Mouse (Mus musculus) layer of hippocampus, postnatal 25 days (tissue): ENCODE results near the gene Bhlhe41. TPM values are rescaled to one million over a fixed set of nuclear protein-coding genes. Genes with fewer than 3 reads are reported as not detected.

Experiments
- DNase-seq, 2 experiments: peaks; one replicate each; pipeline ENCODE4 v3.0.0; 2022; ENCODE audit warnings: mixed read lengths in 2 of 2, low spot score in 1 of 2; ENCODE audit errors: extremely low spot score in 1 of 2
- total RNA-seq, 2 experiments: library from RNA; stranded (reverse); gene quantifications; 2 replicates each; pipeline ENCODE4 v1.2.3; 2021

Bhlhe41 gene
- total RNA-seq, 2 experiments from 2014 or later, result 37.2 to 39.9 TPM

DNA sequence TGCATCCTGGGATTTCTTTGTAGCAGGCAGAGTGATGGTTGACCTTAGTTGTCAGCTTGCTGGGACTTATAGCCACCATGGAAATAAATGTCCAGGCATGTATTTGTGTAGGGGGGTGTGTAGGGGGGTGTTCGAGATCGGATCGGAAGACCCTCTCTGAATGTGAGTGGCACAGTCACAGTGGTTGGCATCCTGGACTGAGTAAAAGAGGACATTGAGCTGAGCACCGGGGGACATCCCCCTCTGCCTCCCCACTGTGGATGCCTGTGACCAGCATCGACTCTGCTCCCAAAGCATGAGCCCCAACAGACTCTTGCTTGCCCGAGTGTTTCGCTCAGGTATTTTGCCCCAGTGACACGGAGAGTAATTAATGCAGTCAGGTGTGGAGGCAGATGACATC is 8.0 kb upstream of the Bhlhe41 start:
- no peak for DNase-seq

DNA sequence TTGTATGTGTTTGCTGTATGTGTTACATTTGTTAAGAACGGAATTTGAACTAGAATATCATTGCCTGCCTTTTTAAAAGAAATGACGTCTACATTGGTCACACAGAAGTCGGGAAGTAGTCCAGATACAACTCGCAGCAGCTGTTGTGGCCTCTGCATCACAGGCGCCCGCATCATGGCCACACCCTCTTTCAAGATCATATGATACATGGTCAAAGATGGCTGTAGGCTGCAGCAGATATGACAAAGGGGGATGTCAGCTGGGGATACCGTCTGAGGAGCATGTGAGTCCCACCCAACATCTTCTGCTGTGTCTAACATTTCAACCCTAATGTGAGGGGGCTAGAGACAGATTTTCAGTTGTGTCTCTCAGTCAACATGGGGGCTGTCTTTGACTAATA is 6.7 kb upstream of the Bhlhe41 start:
- no peak for DNase-seq

DNA sequence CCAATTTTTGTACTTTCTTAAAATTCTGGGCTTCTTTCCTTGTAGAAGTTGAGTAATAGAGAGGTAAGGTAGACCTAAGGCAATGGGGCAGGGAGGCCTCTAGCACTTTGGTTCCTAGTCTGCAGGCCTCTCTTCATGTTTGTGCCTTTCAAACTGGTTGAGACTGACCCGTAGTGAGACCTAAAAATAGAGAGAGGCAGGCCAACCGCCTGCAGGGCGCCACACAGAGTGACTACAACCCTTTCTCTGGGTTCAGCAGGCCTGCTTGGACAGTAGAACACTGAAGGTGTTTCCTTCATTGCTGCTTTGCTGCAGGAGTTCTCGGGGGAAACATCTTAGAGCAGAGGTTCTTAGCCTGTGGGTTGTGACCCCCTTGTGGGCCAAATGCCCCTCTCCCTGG is 5.6 kb upstream of the Bhlhe41 start:
- no peak for DNase-seq

DNA sequence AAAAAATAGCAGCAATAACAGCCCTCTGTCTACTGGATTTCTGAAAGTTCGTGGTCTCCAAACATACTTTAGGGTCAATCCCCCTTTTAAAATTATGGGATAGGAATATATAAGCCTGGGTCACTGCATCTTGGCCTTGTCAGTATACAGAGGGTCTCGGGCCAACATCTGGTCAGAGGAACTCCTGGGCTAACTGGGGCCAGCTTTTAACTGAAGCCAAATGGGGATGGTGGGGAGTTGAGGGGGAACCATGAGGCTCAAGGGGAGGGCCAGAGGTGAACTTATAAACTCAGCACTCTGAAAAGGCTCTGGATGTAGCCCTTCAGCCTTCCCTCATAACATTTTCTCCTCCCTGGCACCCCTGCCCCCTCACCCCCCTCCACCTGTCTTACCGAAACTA is 1.8 kb upstream of the Bhlhe41 start:
- DNase-seq, result no peak

DNA sequence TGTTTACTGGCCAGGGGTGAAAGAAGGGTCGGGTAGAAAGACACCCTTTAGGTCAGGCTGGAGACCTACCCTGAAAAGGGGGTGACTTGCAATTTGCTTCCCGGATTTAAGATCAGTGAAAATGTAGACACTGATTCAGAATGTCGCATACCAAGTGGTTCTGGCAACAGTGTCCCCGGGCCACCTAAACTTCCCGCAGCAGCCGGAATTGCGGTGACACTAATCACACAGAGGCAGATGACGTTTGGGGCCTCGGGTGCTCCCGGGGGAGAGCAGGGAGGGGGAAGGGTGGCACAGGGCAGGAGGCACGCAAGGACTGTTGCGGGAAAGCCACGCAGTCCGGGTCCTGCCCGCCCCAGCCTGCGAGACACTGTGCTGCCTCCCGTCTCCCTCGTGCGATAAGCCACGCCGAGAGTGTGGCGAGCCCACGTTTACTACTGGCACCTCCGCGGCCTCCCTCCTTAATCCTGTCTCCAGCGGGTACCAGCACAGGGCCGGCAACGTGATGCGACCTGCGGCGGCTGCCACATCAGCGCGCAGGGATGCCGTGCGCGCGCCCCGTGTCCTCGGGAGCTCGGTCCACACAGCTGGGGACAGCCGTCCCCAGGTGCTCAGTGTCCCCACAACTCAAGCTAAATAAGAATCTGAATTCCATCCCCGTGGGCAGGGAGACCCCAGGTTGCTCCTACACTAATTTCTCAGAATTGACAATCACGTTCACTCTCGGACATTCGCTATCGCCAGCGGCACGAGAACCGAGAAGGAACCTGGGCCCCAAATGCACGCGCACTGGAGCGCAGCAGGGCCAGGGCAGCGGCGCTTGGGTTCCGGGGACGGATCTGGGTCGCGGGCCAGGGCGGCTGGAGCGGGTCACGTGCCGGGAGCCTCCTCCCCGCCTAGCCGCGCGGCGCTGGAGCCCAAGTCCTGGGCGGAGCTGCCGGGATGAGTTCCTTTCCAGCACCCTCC is 811 bp upstream of the Bhlhe41 start:
- DNase-seq, result peak; percentile 74 to 76

DNA sequence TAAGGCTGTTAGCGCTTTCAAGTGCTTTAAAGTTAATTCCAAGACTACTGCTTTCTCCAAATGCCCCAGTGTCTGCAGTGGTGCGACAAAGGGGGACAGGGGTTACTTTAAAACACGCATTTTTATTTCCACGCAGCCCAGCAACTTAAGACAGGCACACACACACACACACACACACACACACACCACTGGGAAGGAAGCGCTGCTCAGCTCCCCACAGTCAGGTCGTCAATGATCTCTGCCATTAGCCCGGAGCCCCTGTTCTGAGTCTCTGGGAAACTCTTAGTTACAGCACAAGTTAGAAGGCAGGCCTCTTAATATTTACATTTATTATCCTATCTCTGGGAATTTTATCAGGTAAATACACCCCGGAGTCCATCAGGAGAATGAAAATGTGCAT is 1.2 kb downstream of the Bhlhe41 start:
- no peak for DNase-seq

DNA sequence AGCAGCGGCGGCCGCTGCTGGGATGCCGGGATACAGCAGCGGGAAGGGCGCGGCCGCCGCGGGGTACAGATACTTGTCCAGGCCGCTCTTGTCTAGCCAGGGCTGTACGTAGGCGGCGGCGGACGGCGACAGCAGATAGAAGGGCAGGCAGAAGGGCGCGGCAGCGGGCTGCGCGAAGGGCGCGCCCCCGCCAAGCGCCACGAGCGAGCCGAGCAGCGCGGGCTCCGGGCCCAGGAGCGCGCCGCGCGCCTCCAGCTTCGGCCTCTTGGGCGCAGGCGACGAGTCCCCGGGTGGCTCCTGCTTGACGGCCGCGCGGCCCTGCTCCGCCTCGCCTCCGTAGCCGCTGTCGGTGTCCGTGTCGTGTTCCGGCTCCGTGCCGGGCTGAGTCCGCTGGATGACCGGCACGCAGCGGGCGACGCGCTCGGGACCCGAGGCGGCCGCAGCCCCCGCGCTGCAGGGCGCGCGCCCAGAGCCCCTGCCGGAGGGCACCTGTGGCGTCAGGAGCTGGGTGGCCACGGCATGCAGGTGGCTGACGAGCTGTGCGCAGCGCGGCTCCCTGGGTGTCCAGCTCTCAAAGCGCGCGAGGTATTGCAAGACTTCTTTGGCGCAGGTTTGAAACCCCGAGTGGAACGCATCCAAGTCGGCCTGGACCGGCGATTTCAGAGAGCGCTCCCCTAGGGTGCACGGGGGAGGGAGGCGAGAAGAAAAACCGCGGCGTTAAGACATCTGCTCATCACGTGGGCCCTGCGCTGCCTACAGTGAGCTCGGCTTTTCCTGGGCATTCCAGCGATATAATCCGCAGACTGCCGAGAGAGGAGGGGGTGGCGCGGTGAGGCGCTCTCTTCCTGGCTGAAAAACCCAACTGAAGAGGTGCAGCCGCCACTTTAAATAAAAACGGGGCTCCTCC is 2.0 kb downstream of the Bhlhe41 start:
- peak; percentile 59 to 73 for DNase-seq

DNA sequence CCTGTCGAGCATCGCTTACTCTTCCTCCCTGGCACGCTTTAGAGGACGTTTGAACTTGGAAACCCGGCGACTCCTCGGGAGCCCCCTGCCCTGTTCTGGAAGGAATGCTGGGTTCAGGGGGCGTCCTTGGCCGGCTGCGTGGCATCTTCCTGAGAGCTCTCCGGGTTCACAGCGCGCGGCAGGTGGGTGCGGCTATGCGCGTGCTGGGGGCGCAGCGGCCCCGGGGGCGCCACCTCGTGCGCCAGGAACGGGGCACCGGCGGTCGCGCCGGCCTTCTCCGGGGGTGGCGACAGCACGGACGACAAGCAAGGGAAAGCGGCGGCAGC is 2.7 kb downstream of the Bhlhe41 start:
- DNase-seq, result no peak

DNA sequence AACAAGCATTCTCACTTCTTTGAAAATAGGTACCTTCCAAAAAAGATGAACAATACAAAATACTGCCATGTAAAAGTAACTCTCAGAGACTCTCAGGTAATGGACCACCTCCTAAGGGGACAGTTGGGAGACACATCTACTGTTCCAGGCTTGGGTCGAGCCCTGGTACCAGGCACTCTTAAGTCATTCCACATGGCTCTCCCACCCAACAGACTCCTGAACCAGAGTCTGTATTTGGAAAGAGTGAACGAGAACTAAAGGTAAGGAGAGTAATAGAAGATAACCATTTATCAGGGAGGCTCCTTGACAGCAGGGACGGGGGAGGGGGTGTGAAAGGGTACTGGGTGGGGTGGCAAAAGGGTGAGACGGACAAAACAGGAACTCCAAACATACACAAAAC is 3.0 kb downstream of the Bhlhe41 start:
- DNase-seq, result no peak

DNA sequence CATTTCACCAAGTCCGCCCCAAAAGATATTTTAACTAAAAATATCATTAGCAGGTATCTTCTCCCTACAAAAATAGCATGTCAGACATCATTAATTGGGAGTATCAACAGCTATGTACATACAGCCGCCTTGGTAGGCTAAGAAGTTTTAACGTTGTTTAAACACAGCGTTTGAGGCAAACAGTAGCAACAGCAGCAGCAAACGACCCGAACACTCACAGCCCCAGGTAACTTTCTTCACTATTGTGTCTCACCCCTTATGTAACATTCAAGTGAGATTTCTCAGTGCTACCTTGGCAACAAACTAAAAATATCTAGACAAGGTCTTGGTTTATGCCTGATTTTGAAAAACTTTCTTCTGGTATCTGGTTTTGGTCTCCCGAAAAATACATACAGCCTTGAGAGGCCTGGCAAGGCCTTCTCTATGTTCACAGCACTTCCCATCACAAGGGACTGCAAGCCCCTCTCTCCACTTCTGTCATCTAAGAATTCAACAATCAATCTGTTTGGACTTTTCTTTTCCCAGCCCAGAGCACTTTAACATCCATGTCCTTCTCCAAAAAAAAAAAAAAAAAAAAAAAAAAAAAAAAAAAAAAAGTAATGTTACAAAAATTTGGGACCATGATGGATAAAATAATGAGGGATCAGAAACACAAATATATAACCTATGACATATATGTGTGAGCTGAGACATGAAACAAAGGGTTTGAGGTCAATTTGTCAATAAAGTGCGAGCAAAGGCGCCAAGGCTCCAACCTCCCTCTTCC is 3.7 kb downstream of the Bhlhe41 start:
- DNase-seq, result no peak

DNA sequence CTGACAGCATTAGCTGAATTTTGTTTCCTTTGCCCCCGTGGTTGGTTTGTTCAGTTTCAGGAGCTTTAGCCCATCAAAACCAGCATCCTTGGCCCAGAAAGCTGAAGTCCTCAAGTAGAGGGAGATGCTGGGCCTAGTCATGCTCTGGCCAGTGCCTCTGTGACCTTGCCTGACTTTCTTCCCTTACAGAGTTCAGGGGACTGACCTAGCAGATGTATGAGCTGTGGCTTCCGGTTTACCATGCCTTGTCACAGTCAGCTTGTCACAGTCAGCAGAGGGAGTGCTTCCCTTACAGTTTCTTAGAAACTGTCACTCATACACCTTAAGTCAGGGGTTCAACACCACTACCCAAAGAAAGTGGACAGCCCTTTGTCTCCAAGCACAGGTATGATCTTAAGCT is 5.0 kb downstream of the Bhlhe41 start:
- no peak for DNase-seq

DNA sequence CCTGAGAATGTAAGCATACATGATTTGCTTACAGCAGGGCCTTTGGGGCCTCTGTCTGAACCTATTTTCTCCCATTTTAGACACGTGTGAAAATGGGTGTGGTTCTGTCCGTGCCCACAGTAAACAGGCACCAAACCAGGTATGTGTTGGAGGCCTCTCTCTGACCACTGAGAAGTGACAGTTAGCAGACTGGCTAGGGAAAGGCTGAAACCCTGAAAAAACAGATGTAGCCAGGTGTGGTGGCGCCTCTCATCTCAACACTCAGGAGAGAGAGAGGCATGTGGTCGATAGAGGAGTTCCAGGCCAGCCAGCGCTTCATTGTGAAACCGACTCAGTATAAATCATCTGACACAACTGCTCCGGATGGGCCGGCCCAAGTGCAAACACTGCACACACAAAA is 6.9 kb downstream of the Bhlhe41 start:
- no peak for DNase-seq

DNA sequence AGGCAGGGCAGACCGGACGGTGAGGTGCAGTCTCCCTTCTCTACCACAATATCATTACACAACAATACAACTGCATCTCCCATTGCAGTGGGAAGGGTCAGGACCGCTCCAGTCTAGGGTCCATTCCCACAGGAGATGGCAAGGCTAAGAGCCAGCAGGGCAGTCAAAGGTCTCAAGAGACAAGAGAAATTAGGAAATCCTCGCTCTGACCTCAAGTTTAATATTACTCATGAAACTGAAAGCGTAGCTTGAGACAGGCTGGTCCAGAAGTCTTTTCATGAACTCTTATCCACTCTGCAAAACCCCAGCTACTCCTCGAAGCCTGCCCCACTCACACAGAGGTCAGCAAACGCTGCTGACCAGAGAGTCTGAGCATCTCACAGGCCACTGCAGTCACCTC is 7.9 kb downstream of the Bhlhe41 start:
- DNase-seq, result no peak

DNA sequence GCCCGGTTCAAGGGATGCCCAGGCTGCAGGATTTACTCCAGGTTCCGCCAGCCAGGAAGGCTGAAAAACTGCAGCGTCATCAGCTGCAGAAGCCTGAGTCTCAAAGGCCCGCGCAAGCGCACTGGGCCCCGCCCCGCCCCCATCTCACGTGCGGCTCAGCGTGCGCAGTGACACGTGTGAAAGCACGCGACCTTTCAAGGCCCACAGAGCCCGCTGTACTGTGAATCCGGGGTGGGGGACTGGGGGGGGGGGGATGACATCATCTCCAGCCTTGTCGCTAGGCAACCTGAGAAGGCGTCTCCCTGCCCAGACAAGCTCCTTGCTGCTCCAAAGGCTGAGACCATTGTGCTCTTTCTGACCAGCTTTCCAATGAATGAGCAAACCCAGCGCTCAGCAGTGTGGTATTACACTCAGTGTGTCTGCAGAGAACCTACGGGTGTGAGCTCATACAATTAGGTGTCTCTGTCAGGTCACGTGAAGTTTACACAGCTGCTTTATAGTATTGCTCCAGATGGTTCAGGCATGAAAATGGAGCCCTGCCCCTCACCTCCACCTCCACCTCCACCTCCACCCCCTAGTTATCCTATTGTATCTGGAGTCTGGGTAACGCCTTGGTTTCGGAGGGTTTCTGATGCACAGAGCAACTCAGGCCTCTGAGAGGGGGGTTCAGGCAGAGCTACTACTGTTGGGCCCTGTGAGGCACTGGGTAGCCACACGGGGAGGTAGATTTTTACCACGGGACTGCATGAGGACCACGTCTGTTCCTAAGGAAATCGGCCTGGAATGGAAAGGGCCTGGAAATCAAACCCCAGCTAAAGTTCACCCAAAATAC is 9.4 kb downstream of the Bhlhe41 start:
- DNase-seq, result peak; percentile 97 to 99

DNA sequence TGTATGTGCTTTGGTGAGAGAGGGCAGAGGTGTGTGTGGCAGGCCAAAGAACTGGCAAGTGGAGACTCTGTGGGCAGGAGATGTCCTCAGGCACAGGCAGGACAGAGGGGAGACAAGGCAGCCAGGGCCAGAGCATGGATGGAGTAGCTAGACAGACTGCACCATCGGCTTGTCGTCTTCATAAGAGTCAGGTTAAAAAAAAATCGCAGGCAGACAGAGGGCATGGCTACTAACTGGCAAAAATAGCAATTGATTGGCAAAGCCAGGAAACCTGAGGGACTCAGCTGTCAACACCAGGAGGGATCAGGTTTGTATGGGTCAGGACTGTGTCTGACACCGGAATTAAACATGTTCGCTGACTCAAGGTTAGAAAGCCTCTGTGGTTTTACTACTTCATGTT is 10.6 kb downstream of the Bhlhe41 start:
- DNase-seq, result no peak

DNA sequence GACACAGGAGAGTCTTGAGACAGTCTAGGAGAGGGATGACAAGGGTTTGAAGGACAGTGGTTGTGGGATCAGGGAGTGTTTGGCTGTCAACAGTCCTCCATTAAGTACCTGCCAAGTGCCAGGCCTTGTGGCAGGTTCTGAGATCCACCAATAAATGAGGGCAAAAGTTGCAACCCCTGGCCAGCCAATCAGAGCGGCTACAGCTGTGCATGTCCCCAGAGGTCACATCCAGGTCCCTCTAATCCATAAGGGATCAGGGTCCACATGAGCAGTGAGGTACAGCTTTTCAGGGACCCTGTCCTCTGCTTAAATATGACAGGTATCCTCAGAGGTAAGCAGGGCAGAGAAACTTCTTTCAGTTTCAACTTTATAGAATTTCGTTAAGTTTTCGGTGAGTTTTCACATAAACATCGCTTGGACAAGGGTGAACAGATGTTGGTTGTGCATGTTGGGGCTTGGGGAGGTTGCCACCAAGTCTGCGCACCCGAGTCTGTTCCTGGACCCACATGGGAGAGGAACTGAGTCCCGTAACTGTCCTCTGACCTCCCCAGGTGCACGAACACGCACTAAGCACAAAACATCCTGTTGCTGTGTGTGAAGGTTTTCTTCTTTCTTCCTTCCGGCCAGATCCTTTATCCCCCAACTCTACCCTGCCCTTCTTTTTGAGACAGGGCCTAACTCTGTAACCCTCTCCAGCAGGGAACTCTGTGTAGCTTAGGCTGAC is 11.8 kb downstream of the Bhlhe41 start:
- DNase-seq, result no peak

DNA sequence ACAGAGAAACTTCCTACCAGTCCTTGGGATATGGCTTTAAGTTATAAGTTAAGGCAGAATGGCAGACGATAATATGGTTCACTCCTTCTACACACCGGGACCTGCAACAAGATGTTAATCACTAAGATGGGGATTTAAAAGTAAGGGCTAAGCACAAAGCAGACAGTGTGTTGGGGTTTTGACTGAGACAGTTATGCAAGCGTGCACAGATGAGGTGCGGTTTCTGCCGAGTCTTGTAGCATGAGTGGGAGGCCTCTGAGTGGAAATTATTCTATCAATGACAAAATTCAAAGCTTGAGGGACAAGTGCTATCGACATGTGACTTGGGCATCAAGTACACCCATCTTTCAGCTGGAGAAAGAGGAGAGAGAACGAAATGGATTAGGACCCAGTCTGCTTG is 12.7 kb downstream of the Bhlhe41 start:
- DNase-seq, result no peak

DNA sequence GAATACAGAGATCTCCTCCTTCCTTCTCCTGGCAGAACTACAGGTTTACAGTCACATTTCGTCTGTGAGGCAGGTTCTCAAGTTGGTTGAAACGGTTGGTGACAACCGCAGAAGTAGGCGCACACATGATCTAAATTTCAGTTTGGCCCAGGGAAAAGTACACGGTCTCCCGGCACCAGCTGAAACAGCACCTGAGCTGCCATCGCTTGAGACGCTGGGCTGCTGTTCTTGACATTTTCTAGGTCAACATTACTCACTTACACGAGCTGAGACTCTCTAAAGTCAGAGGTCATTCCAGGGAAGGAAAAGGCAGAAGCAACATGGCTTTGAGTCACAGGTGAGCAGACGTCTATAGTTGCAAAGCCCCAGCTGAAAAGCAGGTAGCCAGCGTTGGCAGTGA is 13.4 kb downstream of the Bhlhe41 start:
- no peak for DNase-seq

DNA sequence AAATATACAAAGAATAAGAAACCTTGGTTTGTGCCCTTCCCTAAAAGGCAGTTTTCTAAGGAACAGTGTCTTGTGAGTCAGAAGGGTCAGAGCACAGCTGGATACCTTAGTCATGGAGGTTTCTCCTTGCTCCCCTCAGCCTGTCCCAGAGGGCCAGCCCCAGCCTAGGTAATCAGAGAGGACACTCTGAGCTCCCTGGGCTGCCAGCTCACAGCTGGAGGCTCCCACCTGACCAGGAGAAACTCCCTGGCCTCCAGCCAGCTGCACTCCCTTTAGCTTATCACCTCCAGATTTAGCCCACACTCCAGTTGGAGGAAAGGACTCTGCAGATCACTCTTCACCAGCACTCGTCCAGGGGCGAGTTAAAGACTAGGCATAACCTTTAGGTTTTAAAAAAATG is 14.6 kb downstream of the Bhlhe41 start:
- DNase-seq, result no peak
